Mouse (Mus musculus) layer of hippocampus, adult 2 months (tissue): ENCODE data around the gene Rap2b. TPM values are rescaled to one million over a fixed set of nuclear protein-coding genes. Genes with fewer than 3 reads are reported as not detected.
A peak's percentile ranks its signal among the peaks of the same experiment; 100 is the strongest.

Experiments
- DNase-seq, 2 experiments: peaks; one replicate each; pipeline ENCODE4 v3.0.0; 2022; ENCODE audit warnings: low spot score in 2 of 2
- H3K27ac ChIP-seq: fragments of 200-600 bp; 2 replicates; pipeline ENCODE4 v1.8.1; 2022
- H3K4me3 ChIP-seq: fragments of 200-600 bp; 2 replicates; pipeline ENCODE4 v1.8.1; 2022; ENCODE audit warnings: mild to moderate bottlenecking
- CTCF ChIP-seq: fragments of 200-600 bp; conservative IDR thresholded peaks from 2 replicates; pipeline ENCODE4 v1.8.1; 2022; ENCODE audit warnings: antibody characterized with exemption, mild to moderate bottlenecking, moderate library complexity
- long read RNA-seq, 2 experiments: library from polyadenylated mRNA; stranded (forward); transcript quantifications; one replicate each; pipeline ENCODE4 v2.0.0; 2021; ENCODE audit warnings: borderline mapping rate in 2 of 2
- total RNA-seq, 2 experiments: library from RNA; stranded (reverse); gene quantifications; 2 replicates each; pipeline ENCODE4 v1.2.3; 2021

Rap2b gene
- 10 to 100 TPM; 42.4 to 47.8 TPM for total RNA-seq
- long read RNA-seq, experiment 1, full-length matches to known transcripts = 21 of 21 reads
- long read RNA-seq, experiment 1, partial matches to known transcripts = 0 of 21 reads
- long read RNA-seq, experiment 1, other reads (novel, unspliced or antisense) = 0 of 21 reads
- long read RNA-seq, experiment 2, full-length matches to known transcripts = 60 of 61 reads
- long read RNA-seq, experiment 2, partial matches to known transcripts = 0 of 61 reads
- long read RNA-seq, experiment 2, other reads (novel, unspliced or antisense) = 1 of 61 reads

DNA sequence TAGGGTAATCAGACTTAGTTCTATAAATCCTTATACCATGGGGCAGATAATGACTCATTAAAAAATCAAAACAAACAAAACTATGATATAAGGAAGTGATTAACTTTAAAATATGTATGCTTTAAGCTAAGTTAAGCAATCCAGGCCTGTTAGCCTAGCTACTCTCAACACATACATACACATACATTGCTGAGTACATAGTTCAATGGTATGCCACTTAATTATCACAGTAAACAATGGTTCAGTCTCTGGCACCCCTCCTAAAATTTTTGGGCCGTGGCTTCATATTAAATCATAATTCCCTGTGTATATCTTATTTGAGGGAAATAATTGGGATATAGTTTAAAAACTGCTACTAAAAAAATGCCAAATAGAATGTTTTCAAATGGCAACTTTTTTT is at the start of gene Rap2b:
Gene Rap2b, plus strand, starts transcription at position 301 of the 400 bp plus-strand sequence.
- DNase-seq = no peak
- Histone ChIP-seq H3K4me3 (no peak within 1 kb of the TSS), H3K27ac (peak within 1 kb of the TSS; percentile 97; the same call in 1 of the 2 replicates)
- TF ChIP-seq CTCF = no peak

DNA sequence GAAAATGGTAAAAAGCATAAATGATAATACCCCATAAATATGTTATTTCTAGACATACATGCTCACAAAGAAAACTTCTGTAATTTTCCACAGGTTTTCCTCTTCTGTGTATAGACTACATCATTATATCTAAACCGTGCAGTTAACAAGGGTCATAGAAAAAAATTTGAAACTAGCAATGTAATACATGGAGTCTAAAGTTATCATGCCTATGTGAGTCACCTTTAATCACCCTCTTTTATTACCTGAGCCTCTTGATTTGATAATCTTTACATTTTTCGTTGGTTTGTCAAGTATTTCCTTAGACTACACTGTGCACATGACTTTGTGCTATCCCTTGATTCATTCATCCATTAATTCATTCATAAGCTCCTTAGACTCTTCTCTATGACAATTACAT is 46.4 kb upstream of the Rap2b start:
- no peak overlapping the region for H3K27ac ChIP-seq
- TF ChIP-seq CTCF = no peak
- no peak for DNase-seq
- no peak overlapping the region for H3K4me3 ChIP-seq

DNA sequence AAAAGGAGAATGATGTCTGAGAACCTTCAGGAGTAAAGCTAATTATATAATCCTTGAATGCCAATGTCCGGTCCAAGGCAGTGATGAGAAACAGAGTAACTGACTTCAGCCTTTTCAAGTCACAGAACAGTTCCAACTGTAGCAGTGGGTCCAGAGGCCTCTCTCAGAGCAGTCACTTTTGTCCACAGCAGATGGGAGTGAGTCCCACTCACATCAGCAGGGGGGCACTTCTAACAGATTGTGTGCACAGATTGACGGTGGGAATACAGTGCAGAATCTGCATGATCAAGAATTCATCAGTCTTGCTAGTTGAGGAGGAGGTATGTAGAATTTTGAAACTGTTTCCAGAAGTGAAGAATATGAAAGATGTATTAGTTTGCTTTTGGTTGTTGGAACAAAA is 41.4 kb upstream of the Rap2b start:
- Histone ChIP-seq H3K4me3 (no peak overlapping the region), H3K27ac (peak overlapping the region; percentile 58)
- peak; percentile 60 to 61 for DNase-seq
- TF ChIP-seq CTCF = no peak

DNA sequence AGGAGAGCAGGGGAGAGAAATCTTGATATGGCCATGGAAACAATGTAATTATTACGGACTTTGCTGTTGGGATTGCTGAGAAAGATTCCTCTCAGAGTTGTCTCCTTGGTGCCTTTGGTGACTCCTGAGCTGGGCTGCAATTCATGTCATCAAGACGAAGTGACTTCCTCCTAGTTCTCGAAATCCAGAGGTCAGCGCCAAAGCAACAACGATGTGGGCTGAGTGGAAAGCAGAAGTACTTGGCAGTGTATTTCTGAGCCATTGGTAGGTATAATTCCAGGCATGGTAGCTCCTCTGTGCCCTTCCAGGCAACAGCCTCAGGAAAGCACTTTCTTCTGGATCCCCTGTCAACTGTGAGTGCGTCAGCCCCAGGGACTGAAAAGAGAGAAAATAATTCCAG is 39.8 kb upstream of the Rap2b start:
- no peak overlapping the region for H3K4me3 ChIP-seq
- no peak for TF ChIP-seq CTCF
- H3K27ac ChIP-seq = no peak overlapping the region
- no peak for DNase-seq

DNA sequence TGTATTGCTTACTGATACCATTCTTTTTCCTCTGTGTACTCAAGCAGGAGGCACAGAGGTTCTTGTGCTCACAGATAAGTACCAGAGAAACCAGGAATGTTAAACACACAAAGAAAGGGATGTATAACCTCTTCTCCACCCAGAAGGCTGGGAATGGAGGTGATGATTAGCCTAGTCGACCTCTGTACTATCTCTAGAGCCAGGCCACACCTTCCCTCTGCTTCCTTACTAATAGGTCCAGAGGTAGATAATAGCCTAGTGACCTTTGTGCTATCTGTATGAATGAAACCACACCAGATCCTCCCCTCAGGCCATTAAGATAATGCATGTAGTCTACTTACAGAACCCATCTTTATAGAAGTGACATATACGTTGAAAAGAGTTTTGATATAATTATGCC is 25.2 kb upstream of the Rap2b start:
- no peak overlapping the region for H3K4me3 ChIP-seq
- no peak for DNase-seq
- H3K27ac ChIP-seq = no peak overlapping the region
- TF ChIP-seq CTCF = no peak

DNA sequence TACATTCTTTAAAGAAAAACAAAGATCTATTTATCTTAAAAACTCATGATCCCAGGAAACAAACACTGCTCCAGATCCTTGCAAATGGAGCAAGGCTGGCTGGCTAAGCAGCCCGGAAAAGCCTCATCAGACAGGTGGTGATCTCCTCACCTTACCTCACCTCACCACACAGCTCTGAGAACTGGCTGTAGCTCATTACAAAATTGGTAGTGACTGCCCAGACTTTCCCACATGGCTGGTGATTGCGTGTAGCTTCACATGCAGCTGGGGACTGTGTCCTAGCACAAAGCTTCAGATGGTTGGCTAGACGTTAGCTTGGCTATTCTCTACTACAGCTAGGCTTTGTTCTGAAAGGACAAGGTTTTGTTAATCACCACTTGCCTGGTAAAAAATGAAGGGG is 24.2 kb upstream of the Rap2b start:
- TF ChIP-seq CTCF = no peak
- H3K4me3 ChIP-seq = no peak overlapping the region
- no peak for DNase-seq
- no peak overlapping the region for H3K27ac ChIP-seq

DNA sequence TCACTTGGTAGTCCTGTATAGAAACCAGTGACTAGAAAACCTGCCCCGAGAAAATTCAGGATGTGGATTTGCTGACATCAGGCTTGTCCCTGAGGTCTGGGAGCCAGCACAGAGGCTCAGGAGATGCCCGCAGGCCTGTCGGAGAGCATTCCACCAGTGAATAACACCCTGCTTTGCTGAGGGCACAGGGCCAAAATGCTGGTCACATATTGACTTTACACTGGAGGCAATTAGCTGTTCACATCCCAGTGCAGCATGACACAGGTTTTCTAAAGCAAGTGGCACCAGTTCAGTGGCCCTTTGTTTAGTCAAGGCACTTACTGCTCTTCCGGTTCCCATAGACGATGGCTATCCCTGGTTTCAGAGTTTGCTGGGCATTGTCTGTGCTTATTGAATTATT is 21.1 kb upstream of the Rap2b start:
- no peak overlapping the region for H3K27ac ChIP-seq
- no peak overlapping the region for H3K4me3 ChIP-seq
- DNase-seq = no peak
- no peak for TF ChIP-seq CTCF

DNA sequence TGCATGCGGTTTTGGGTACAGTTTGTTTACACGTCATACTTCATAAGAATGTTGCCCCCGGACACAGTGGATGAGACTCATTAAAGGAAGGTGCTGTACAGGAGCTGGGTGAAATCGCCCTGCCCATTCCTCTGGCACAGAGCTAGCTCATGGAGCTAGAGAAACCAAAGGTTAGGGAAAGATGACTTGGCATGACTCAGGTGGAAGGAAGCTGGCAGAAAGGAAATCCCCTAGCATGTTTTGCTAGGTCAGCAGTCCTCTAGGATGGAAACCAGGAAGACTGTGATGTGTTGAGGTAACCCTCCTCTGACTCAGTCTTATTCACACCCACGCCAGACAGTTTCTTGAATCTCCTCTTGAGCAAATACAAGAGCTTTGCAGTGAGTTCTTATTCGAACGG is 17.4 kb upstream of the Rap2b start:
- no peak for DNase-seq
- H3K4me3 ChIP-seq = no peak overlapping the region
- TF ChIP-seq CTCF = no peak
- H3K27ac ChIP-seq = no peak overlapping the region

DNA sequence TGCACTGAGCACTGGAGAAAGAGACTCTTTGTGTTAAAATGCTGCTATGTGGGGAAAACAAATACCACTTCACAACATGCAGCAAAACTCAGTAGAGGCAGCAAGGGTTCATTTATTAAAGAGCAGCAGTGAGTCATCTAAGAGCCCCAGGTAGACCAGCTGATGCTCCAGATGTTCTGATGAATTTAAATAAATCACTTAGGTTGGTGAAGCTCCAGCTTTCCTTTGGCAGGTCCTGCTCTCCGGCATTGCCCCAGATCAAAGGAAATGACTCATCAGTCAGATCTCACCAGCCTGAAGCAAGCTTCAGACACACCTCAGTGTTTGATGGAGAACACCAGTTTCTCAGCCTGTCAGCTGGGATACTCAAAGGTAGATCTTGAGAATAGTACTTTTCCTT is 15.8 kb upstream of the Rap2b start:
- no peak overlapping the region for H3K27ac ChIP-seq
- no peak for TF ChIP-seq CTCF

DNA sequence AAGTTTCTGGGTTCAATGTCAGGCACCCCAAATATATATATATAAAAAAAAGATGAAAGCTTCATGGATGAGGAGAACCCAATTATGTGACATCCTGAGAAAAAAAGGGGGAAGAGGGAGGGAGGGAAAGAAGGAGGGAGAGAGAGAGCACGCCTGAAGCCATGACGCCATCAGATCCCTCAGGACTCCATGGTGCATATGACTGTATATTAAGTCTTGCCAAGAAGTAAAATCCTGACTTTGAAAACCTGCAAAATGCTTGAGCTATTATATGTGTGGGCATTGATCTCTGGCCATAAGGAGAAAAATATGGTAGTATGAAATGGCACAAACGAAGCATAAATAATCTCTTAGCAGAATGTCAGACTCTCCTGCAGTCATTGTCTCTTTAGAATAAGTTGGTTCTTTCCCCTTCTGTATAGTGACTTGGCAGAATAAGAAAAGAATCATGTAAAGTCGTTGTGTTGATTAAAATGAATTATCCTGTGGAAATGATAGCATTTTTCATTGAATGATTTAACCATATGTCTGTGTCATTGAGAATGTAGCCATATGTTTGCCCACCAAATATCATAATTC is 13.3 kb upstream of the Rap2b start:
- DNase-seq = no peak
- Histone ChIP-seq H3K27ac (peak overlapping the region; percentile 68), H3K4me3 (no peak overlapping the region)
- TF ChIP-seq CTCF = no peak

More for the DNA sequence above, 15.8 kb upstream of the Rap2b start:
- H3K4me3 ChIP-seq = no peak overlapping the region
- no peak for DNase-seq

DNA sequence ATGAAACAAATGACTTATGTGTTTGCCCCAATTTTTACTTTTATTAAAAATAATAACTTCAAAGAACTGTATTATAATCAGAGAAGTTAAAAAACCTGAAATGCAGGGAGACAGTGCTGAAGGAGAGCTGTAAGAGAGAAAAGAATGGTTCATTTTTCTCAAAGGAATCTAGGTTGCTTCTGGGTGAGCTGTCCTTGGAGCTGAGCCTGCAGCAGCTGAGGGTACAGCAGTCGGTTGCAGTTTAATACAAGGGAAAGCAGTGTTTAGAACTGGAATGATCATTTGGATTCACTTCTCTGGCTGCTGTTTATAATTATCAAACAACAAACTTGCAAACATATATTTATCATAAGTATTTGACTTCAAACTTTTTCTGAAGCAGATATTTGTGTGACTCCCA is 12.0 kb upstream of the Rap2b start:
- DNase-seq = no peak

DNA sequence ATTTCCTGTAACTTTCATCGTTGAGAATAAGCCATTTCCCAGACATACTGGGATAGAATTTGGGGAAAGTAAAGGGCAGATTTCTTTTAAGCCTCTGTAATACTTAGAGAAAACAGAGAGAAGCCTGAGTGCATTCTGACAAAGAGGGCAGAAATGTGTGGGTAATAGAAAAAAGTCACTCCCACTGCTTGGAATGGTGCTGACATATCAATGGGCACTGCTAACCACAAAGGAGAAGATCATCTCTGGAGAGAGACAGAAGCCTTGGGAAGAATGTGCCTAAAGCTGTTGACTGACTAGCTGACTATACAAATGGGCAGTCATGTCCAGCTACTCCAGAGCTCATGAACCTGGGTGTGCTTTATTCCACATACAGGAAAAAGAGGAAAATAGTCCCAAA is 6.0 kb upstream of the Rap2b start:
- DNase-seq = no peak
- Histone ChIP-seq H3K4me3 (no peak overlapping the region), H3K27ac (no peak overlapping the region)
- no peak for TF ChIP-seq CTCF

More for the DNA sequence above, 12.0 kb upstream of the Rap2b start:
- no peak for TF ChIP-seq CTCF
- Histone ChIP-seq H3K4me3 (no peak overlapping the region), H3K27ac (peak overlapping the region; percentile 68)

DNA sequence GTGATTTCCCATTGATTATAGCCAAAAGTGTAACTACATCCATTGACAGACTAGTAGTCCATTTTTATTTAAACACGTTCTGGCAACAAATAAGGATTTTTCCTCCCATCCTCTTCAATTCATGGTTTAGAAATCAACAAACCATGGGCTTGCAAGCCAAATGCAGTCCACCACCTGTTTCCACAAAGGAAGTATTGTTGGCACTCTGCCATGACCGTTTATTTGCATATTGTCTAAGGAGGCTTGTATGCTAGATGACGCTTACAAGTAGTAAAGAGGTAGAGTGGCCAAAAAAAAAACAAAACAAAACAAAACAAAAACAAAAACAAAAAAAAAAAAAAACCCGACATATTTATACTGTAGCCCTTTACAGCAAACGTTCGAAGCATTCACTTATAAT is 3.3 kb upstream of the Rap2b start:
- no peak for TF ChIP-seq CTCF
- Histone ChIP-seq H3K4me3 (no peak overlapping the region), H3K27ac (peak overlapping the region; percentile 79; the same call in 1 of the 2 replicates)
- no peak for DNase-seq

DNA sequence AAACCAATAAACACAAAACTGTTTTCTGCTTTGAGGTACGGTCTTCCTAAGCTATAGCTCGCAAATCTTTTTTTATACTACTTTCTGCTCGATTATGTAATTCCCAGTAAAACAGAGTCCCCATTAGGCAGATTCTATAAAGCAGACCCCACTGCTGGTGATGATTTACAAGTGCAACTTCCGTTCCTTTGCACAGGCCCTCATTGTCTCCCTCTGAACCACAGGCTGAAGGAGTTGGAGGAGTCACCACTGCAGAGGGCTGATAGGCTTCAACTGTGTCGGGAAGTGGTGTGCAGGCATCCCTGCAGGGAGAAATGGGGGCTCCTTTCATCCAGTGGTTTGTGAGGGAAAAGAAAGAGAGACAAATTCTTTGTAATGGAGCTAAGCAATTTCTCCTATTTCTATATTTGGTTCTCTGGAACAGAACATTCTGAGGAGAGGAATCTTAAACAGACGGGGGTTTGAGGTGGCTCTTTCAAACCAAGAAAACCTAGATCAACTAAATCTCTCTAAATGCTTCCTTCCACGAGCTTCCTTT is 2.6 kb upstream of the Rap2b start:
- no peak for TF ChIP-seq CTCF
- no peak for DNase-seq
- Histone ChIP-seq H3K4me3 (no peak overlapping the region), H3K27ac (peak overlapping the region; percentile 79)
